Mouse (Mus musculus): ENCODE data around the gene Slc39a12. TPM values are rescaled to one million over a fixed set of nuclear protein-coding genes. Genes with fewer than 3 reads are reported as not detected.

Slc39a12 gene
- total RNA-seq, 2 experiments from 2014 or later, result 41.4 to 47.2 TPM

Other genes with a start within 250 kb of the Slc39a12 start
- under 1 TPM in 1 of 2 experiments, not detected in 1; 0.17 TPM for gene Tmem236, start 213.8 kb upstream of the Slc39a12 start, total RNA-seq (2021)
- gene Mrc1, start 158.9 kb upstream of the Slc39a12 start, total RNA-seq (2021), result 1 to 10 TPM; 6.1 to 7.9 TPM
- gene Cacnb2, start 214.8 kb downstream of the Slc39a12 start, total RNA-seq (2021), result 10 to 100 TPM; 72.3 to 81.4 TPM